Mouse (Mus musculus) CH12.LX (cell line): ENCODE results near the gene Frs3. TPM values are rescaled to one million over a fixed set of nuclear protein-coding genes. Genes with fewer than 3 reads are reported as not detected.

ENCODE experiments used
- DNase-seq: peaks from one replicate; pipeline ENCODE4 v3.0.0-alpha.2; 2013; ENCODE audit errors: extremely low read depth
- H3K27ac ChIP-seq: 2 replicates; pipeline ENCODE4 v1.5.1; 2012; ENCODE audit warnings: low read depth, mild to moderate bottlenecking, control low read depth, moderate library complexity; ENCODE audit not compliant: insufficient read depth
- H3K27me3 ChIP-seq: replicated peaks from 2 replicates; pipeline ENCODE3; 2012; ENCODE audit warnings: inconsistent platforms
- H3K36me3 ChIP-seq, 2 experiments: replicated peaks in 1 of 2; 2 replicates each; pipeline versions ENCODE3 to v1.6.1; 2012; ENCODE audit warnings: inconsistent platforms in 1 of 2, low read length in 1 of 2, mild to moderate bottlenecking in 1 of 2, mixed read lengths in 1 of 2, moderate library complexity in 1 of 2; ENCODE audit not compliant: control insufficient read depth in 1 of 2, insufficient read depth in 1 of 2
- H3K4me1 ChIP-seq, 2 experiments: 2 replicates each; pipeline ENCODE4 v1.6.1; 2012; ENCODE audit warnings: inconsistent platforms in 1 of 2, moderate library complexity in 1 of 2; ENCODE audit not compliant: insufficient read depth in 2 of 2, control insufficient read depth in 1 of 2
- H3K4me2 ChIP-seq: 2 replicates; pipeline ENCODE4 v1.6.1; 2012; ENCODE audit warnings: low read depth, mild to moderate bottlenecking, control low read depth; ENCODE audit not compliant: poor library complexity, insufficient read depth, severe bottlenecking
- H3K4me3 ChIP-seq, 3 experiments: fragments of 150-350 bp in 1 of 3; sonication (generic) in 1 of 3; replicated peaks in 1 of 3; 2 replicates each; pipeline versions ENCODE3 to v1.5.1; 2011 to 2012; ENCODE audit warnings: low read depth in 2 of 3, low read length in 2 of 3, mild to moderate bottlenecking in 2 of 3, moderate library complexity in 2 of 3, control low read depth in 1 of 3, improper control_type of control experiment in 1 of 3, inconsistent platforms in 1 of 3, mixed read lengths in 1 of 3; ENCODE audit not compliant: poor library complexity in 1 of 3
- H3K79me2 ChIP-seq: replicated peaks from 2 replicates; pipeline ENCODE4 v1.6.1; 2012; ENCODE audit warnings: mild to moderate bottlenecking, moderate library complexity; ENCODE audit not compliant: control insufficient read depth, poor library complexity, insufficient read depth, severe bottlenecking; ENCODE audit errors: extremely low read depth
- H3K9ac ChIP-seq: 2 replicates; pipeline ENCODE4 v1.6.1; 2012; ENCODE audit warnings: low read depth, mild to moderate bottlenecking, control low read depth, moderate library complexity; ENCODE audit not compliant: insufficient read depth
- H3K9me3 ChIP-seq: replicated peaks from 2 replicates; pipeline ENCODE3; 2012; ENCODE audit warnings: low read length, inconsistent platforms, mixed read lengths
- CHD1 ChIP-seq: IDR thresholded peaks from 2 replicates; pipeline ENCODE4 v1.6.1; 2012; ENCODE audit warnings: low read depth, low read length, improper control_type of control experiment, inconsistent platforms
- E2F4 ChIP-seq: IDR thresholded peaks from 2 replicates; pipeline ENCODE4 v1.6.1; 2011; ENCODE audit warnings: low read depth, low read length, improper control_type of control experiment; ENCODE audit not compliant: insufficient replicate concordance
- ELF1 ChIP-seq: IDR thresholded peaks from 2 replicates; pipeline ENCODE4 v1.6.1; 2014; ENCODE audit warnings: low read depth, mild to moderate bottlenecking, inconsistent platforms, low read length, improper control_type of control experiment
- IRF4 ChIP-seq: IDR thresholded peaks from 2 replicates; pipeline ENCODE4 v1.6.1; 2014; ENCODE audit warnings: low read depth, mild to moderate bottlenecking, inconsistent platforms, low read length, improper control_type of control experiment
- JUND ChIP-seq: conservative IDR thresholded peaks from 2 replicates; pipeline ENCODE4 v1.6.1; 2011; ENCODE audit warnings: low read depth, low read length, improper control_type of control experiment
- KAT2A ChIP-seq: IDR thresholded peaks from 2 replicates; pipeline ENCODE4 v1.6.1; 2012; ENCODE audit warnings: low read length, improper control_type of control experiment, inconsistent platforms; ENCODE audit not compliant: insufficient replicate concordance
- MAZ ChIP-seq: IDR thresholded peaks from 2 replicates; pipeline ENCODE4 v1.6.1; 2012; ENCODE audit warnings: low read depth, mild to moderate bottlenecking, inconsistent platforms, low read length, improper control_type of control experiment, moderate library complexity
- MYC ChIP-seq: IDR thresholded peaks from 2 replicates; pipeline ENCODE4 v1.6.1; 2011; ENCODE audit warnings: low read depth, mild to moderate bottlenecking, improper control_type of control experiment, low read length
- NELFE ChIP-seq: IDR thresholded peaks from 2 replicates; pipeline ENCODE4 v1.6.1; 2011; ENCODE audit warnings: low read depth, low read length, improper control_type of control experiment
- PAX5 ChIP-seq: IDR thresholded peaks from 2 replicates; pipeline ENCODE4 v1.6.1; 2012; ENCODE audit warnings: low read length, inconsistent platforms, mixed read lengths
- RCOR1 ChIP-seq: conservative IDR thresholded peaks from 2 replicates; pipeline ENCODE4 v1.6.1; 2012; ENCODE audit warnings: low read depth, mild to moderate bottlenecking, inconsistent platforms, low read length, improper control_type of control experiment
- SIN3A ChIP-seq: IDR thresholded peaks from 2 replicates; pipeline ENCODE4 v1.6.1; 2012; ENCODE audit warnings: low read length, improper control_type of control experiment, inconsistent platforms
- SMC3 ChIP-seq: IDR thresholded peaks from 2 replicates; pipeline ENCODE4 v1.6.1; 2011; ENCODE audit warnings: low read depth, low read length, improper control_type of control experiment
- TBP ChIP-seq: conservative IDR thresholded peaks from 2 replicates; pipeline ENCODE4 v1.6.1; 2011; ENCODE audit warnings: low read depth, low read length, improper control_type of control experiment
- TCF12 ChIP-seq: IDR thresholded peaks from 2 replicates; pipeline ENCODE4 v1.6.1; 2014; ENCODE audit warnings: low read depth, mild to moderate bottlenecking, inconsistent platforms, low read length, improper control_type of control experiment
- UBTF ChIP-seq: IDR thresholded peaks from 2 replicates; pipeline ENCODE4 v1.6.1; 2012; ENCODE audit warnings: low read depth, mild to moderate bottlenecking, inconsistent platforms, low read length, improper control_type of control experiment, moderate library complexity
- USF2 ChIP-seq: conservative IDR thresholded peaks from 2 replicates; pipeline ENCODE4 v1.6.1; 2011; ENCODE audit warnings: low read depth, low read length, improper control_type of control experiment
- ZKSCAN1 ChIP-seq: IDR thresholded peaks from 2 replicates; pipeline ENCODE4 v1.6.1; 2012; ENCODE audit warnings: low read depth, inconsistent platforms, low read length, improper control_type of control experiment, borderline replicate concordance
- ZMIZ1 ChIP-seq: IDR thresholded peaks from 2 replicates; pipeline ENCODE4 v1.6.1; 2012; ENCODE audit warnings: low read depth, mild to moderate bottlenecking, inconsistent platforms, low read length, improper control_type of control experiment
- dilution Hi-C: fragments of 300-500 bp; cut with MboI; formaldehyde crosslinking; loops from 2 replicates; pipeline ENCODE4 v1.14.3; 2020; ENCODE audit warnings: low sequenced_read_pairs; ENCODE audit not compliant: extremely low pct_unique_long_range_greater_than_20kb, extremely low pct_ligation_motif_present
- in situ Hi-C: fragments of 300-500 bp; cut with MboI; formaldehyde crosslinking; loops from 3 replicates; pipeline ENCODE4 v1.14.3; 2019; ENCODE audit warnings: low sequenced_read_pairs, low pct_ligation_motif_present, low pct_unique_long_range_greater_than_20kb, mixed read lengths
- polyA plus RNA-seq: library from polyadenylated mRNA; unstranded; fragments of >175 nt; gene quantifications from 2 replicates; pipeline ENCODE4 v1.2.1, GENCODE M21; 2012; ENCODE audit warnings: low read depth; ENCODE audit not compliant: insufficient read length
- total RNA-seq, 2 experiments: library from RNA; depleted of rRNA; stranded (reverse); fragments of 300-350 nt in 1 of 2; fragments of >200 nt in 1 of 2; gene quantifications; 2 replicates each; pipeline ENCODE4 v1.2.3; 2012 to 2014

The Frs3 gene
- total and polyA plus RNA-seq, 3 experiments, result 0.54 to 2.9 (median 0.67) TPM

GRCm38 (mm10) chr17:47715037-47715436, 26.2 kb downstream of the Frs3 start:
- no peak overlapping the region for H3K4me3 ChIP-seq
- H3K9me3 ChIP-seq, result no peaks in the 10 kb centered on the region
- no peaks in the 10 kb centered on the region for H3K36me3 ChIP-seq
- peaks cover 5 to 10% of the 10 kb centered on the region in 2 experiments; a peak in 3 of 4 replicates for H3K4me1 ChIP-seq
- TF ChIP-seq NELFE, result no peak
- TF ChIP-seq SMC3, result no peak
- no peak for TF ChIP-seq RCOR1
- TF ChIP-seq TBP, result no peak
- TF ChIP-seq CHD1, result no peak
- TF ChIP-seq IRF4, result no peak
- no peak for TF ChIP-seq ZKSCAN1
- TF ChIP-seq UBTF, result no peak
- TF ChIP-seq KAT2A, result no peak
- TF ChIP-seq ZMIZ1, result no peak
- TF ChIP-seq USF2, result no peak
- no peak for TF ChIP-seq MAZ
- no peak for TF ChIP-seq MYC
- no peak for TF ChIP-seq TCF12
- no peak for TF ChIP-seq SIN3A
- no peak for TF ChIP-seq PAX5
- no peaks in the 10 kb centered on the region for H3K79me2 ChIP-seq
- no peak overlapping the region for H3K9ac ChIP-seq
- H3K27ac ChIP-seq, result no peak overlapping the region
- dilution Hi-C loops (no loop called here), in situ Hi-C loops (no loop called here)
- no peak overlapping the region for H3K4me2 ChIP-seq
- H3K27me3 ChIP-seq, result peaks cover 51% of the 10 kb centered on the region
- DNase-seq, result no peak

GRCm38 (mm10) chr17:47721183-47721582, 32.4 kb downstream of the Frs3 start:
- H3K4me2 ChIP-seq, result no peak overlapping the region
- H3K4me3 ChIP-seq, result no peak overlapping the region
- no peaks in the 10 kb centered on the region for H3K79me2 ChIP-seq
- H3K9ac ChIP-seq, result no peak overlapping the region
- in situ Hi-C loops, result no loop called here
- H3K4me1 ChIP-seq, result no peaks in the 10 kb centered on the region
- dilution Hi-C loops, result no loop called here
- H3K9me3 ChIP-seq, result no peaks in the 10 kb centered on the region
- peaks cover 52% of the 10 kb centered on the region for H3K27me3 ChIP-seq
- no peak for DNase-seq
- no peak overlapping the region for H3K27ac ChIP-seq
- TF ChIP-seq ELF1 (no peak), TCF12 (no peak), ZKSCAN1 (no peak), E2F4 (no peak), JUND (no peak)
- no peaks in the 10 kb centered on the region for H3K36me3 ChIP-seq
